Mouse (Mus musculus) heart, embryonic 10.5 days (tissue): ENCODE results near the gene Usp2. TPM values are rescaled to one million over a fixed set of nuclear protein-coding genes. Genes with fewer than 3 reads are reported as not detected.

ENCODE experiments used
- DNase-seq: peaks from one replicate; pipeline ENCODE4 v3.0.0-alpha.2; 2017; ENCODE audit warnings: low spot score
- H3K27ac ChIP-seq: fragments of 300-500 bp; sonication (generic); 2 replicates; pipeline ENCODE4 v1.5.1; 2016; ENCODE audit warnings: mild to moderate bottlenecking
- H3K27me3 ChIP-seq: fragments of 300-500 bp; sonication (generic); 2 replicates; pipeline ENCODE4 v1.6.1; 2016; ENCODE audit warnings: mild to moderate bottlenecking; ENCODE audit not compliant: poor library complexity, insufficient read depth, severe bottlenecking
- H3K36me3 ChIP-seq: fragments of 300-500 bp; sonication (generic); 2 replicates; pipeline ENCODE4 v1.6.1; 2016; ENCODE audit warnings: mild to moderate bottlenecking, moderate library complexity
- H3K4me1 ChIP-seq: fragments of 300-500 bp; sonication (generic); 2 replicates; pipeline ENCODE4 v1.6.1; 2016; ENCODE audit warnings: mild to moderate bottlenecking
- H3K4me3 ChIP-seq: fragments of 300-500 bp; sonication (generic); 2 replicates; pipeline ENCODE4 v1.5.1; 2016; ENCODE audit warnings: mild to moderate bottlenecking, moderate library complexity
- H3K9me3 ChIP-seq: fragments of 300-500 bp; sonication (generic); 2 replicates; pipeline ENCODE4 v1.6.1; 2016; ENCODE audit warnings: mild to moderate bottlenecking, moderate library complexity
- WGBS: fragments of 180-500 bp; shearing (Covaris S2); methylation state at CpG from one replicate; pipeline ENCODE4 v1.1.7; 2016; 5-methylcytosine and 5-hydroxymethylcytosine counted together
- polyA plus RNA-seq: library from polyadenylated mRNA; unstranded; fragments of >200 nt; fragmentation: Nextera tagmentation; extraction: Ambion mirVana; gene quantifications from 2 replicates; pipeline ENCODE4 v1.2.1, GENCODE M21; 2016

Gene Usp2
- polyA plus RNA-seq, 1 experiment from 2014 or later: 36.1 TPM

DNA sequence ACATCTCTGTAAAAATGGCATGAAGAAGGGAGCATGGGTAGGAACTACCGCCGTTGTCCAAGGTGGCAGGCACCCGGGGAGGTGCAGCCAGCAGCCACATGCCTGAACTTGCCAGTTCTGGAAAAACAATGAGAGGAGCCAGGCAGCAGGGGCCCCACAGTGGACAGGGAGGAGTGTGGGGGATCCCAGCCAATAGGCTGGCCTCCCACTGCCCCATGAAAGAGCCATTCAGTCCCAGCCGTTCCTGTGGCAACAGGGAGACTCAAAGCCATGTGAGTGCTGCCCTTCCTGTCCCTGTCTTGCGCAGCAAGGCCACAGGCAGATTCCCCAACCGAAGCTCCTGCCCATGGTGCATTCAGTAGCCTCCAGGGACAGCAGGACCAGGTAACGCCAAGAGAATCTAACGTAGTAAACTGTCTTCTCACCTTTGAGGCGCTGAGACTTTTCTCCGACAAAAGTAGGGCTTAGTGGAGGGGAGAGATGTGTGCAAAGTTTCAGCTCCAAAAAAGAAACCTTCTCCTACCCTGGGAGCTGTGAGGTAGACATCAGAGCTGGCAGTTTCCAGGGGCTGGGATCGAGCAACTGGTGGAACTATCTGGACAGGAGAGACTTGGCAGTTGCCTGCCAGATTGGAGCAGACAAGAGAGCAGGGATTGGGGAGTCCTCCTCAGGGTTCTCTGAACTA is 5.2 kb downstream of the Usp2 start:
- peaks cover 81% of the 10 kb centered on the region for H3K4me1 ChIP-seq

DNA sequence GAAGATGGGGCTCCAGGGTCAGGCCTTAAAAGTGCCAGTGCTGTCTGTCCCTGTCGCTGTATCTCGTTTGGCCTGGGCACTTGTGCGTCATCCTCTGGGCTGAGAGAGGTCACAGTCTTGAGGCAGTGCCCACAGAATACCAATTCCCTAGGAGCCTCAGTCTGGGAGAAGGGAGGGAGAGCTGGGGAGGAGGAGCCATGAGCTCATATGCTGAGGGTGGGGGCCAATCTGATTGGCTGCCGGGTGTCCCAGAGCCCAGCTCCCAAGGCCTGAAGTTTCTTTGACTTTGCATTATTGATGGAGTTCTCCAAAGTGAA is 5.7 kb downstream of the Usp2 start:
- peaks cover 14% of the 10 kb centered on the region for H3K36me3 ChIP-seq
- peaks cover 82% of the 10 kb centered on the region for H3K4me1 ChIP-seq
- H3K9me3 ChIP-seq: no peaks in the 10 kb centered on the region
- WGBS: 24% methylated on average over 4 of the region's 4 CpGs
- H3K4me3 ChIP-seq: peak overlapping the region; percentile 12; the same call in 1 of the 2 replicates
- no peaks in the 10 kb centered on the region for H3K27me3 ChIP-seq
- H3K27ac ChIP-seq: peak overlapping the region; percentile 77
- DNase-seq: no peak

More for the DNA sequence above, 5.2 kb downstream of the Usp2 start:
- DNase-seq: peak; percentile 86
- H3K9me3 ChIP-seq: no peaks in the 10 kb centered on the region
- peak overlapping the region; percentile 12; the same call in 1 of the 2 replicates for H3K4me3 ChIP-seq
- WGBS: 28% methylated on average over 11 of the region's 11 CpGs
- H3K27me3 ChIP-seq: no peaks in the 10 kb centered on the region
- H3K36me3 ChIP-seq: peaks cover 13% of the 10 kb centered on the region
- H3K27ac ChIP-seq: peak overlapping the region; percentile 77

DNA sequence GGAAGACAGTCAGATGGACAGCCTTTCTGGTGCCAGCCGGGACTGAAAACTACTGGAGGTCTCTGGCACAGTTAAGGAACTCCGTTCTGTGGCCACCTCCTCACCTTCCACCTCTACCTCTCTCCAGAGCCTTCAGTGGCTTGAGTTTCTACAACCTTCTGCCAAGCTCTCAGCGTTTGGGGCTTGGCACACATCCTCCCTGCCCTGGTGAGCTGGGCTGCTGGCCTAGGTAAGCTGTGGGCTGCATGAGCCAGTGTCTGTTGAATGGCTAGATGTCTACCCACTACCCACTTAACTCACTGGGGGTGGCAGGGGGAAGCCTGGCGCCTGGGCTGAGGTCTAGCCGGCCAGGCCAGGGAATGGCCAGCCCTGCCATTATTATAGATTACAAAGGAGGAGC is 6.3 kb downstream of the Usp2 start:
- DNase-seq: no peak
- Histone ChIP-seq H3K27ac (peak overlapping the region; percentile 77), H3K9me3 (no peaks in the 10 kb centered on the region), H3K36me3 (peaks cover 15% of the 10 kb centered on the region), H3K27me3 (no peaks in the 10 kb centered on the region), H3K4me1 (peaks cover 82% of the 10 kb centered on the region), H3K4me3 (no peak overlapping the region)
- 58% methylated on average over 5 of the region's 5 CpGs for WGBS

DNA sequence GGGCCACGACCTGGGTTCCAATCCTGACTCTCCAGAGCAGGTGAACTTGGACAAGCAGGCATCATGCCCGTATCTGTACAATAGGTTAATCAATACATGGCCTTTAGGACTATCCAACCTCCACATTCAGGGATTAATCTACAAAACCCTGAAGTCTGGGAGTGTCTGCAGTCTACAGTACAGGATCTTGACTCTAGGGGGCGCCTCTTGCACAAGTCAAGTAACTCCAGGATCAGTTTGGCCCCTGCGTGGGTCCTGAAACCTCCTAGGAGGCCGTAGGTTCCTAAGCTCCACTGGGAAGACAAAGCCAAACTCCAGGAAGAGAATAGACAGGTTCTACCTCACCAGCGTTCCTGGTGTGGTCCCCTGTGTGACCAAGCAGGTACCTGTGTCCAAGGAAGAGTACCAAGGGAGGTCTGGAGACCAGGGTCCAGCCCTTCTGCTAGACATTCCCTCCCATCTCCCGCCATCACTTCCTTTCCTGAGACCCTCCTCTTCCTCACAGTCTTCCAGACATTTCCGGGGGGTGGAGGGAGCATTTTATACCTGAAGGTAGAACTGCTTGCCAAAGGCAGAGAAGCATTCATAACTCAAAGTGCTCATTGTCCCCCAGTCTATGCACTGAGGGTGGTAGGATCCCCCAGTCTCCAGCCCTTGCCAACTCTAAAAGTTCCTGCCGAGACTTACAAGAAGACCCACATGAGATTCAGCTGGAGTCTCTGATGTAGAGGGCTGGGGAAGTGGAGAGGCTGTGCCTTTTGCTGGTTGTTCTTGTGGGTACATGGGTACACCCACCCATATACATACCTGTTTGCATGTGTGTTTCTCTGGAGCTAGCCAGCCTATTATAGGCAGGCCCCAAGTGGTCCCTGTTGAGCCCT is 7.8 kb downstream of the Usp2 start:
- WGBS: 56% methylated on average over 9 of the region's 9 CpGs
- no peak overlapping the region for H3K27ac ChIP-seq
- H3K27me3 ChIP-seq: no peaks in the 10 kb centered on the region
- no peak overlapping the region for H3K4me3 ChIP-seq
- peaks cover 15% of the 10 kb centered on the region for H3K36me3 ChIP-seq
- H3K9me3 ChIP-seq: no peaks in the 10 kb centered on the region
- H3K4me1 ChIP-seq: peaks cover 86% of the 10 kb centered on the region
- no peak for DNase-seq

DNA sequence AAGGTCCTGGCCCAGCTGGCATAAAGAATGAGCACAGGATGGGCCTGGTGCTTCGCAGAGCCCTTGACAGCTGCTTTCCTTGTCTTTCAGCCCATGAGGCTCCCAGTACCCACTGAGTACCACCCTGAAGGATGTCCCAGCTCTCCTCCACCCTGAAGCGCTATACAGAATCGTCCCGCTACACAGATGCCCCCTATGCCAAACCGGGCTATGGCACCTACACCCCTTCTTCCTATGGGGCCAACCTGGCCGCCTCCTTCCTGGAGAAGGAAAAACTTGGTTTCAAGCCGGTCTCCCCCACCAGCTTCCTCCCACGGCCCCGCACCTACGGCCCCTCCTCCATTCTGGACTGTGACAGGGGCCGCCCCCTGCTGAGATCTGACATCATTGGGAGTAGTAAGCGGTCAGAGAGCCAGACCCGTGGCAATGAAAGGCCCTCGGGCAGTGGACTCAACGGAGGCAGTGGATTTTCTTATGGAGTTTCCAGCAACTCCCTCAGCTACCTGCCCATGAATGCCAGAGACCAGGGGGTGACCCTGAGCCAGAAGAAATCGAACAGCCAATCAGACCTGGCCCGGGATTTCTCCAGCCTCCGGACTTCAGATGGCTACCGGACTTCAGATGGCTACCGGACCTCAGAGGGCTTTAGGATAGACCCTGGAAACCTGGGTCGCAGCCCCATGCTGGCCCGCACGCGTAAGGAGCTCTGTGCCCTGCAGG is 8.6 kb downstream of the Usp2 start:
- no peak overlapping the region for H3K27ac ChIP-seq
- H3K4me3 ChIP-seq: no peak overlapping the region
- H3K9me3 ChIP-seq: no peaks in the 10 kb centered on the region
- H3K36me3 ChIP-seq: peaks cover 15% of the 10 kb centered on the region
- 72% methylated on average over 24 of the region's 24 CpGs for WGBS
- DNase-seq: no peak
- H3K4me1 ChIP-seq: peaks cover 87% of the 10 kb centered on the region
- H3K27me3 ChIP-seq: no peaks in the 10 kb centered on the region

DNA sequence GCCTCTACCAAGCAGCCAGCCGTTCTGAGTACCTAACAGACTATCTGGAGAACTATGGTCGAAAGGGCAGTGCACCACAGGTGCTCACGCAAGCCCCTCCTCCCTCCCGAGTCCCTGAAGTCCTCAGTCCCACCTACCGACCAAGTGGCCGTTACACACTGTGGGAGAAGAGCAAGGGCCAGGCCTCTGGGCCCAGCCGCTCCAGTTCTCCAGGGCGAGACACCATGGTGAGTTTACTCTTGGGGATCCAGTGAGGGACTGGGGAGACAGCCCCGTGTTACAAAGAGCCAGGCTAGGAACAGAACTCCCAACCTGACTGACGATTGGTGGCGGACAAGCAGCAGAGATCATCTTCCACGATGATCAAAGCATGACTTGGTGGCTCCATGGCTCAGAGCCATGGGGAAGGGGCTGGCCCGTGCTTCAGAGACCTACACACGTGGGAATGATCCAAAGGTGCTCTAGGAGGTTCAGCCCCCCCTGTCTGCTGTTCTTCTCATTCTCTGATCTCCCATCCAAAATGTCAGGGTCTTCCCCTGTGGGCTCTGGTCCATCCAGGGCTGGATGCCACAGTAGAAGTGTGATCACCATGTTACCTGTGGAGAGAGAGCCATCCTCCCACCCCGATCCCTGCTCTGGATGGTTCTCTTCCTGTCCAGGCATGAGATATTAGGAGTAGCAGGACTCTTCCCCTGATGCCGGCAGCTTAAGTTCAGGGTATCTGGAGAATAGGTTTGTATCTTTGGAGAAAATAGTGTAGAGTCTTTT is 9.4 kb downstream of the Usp2 start:
- 64% methylated on average over 16 of the region's 16 CpGs for WGBS
- Histone ChIP-seq H3K27ac (no peak overlapping the region), H3K27me3 (no peaks in the 10 kb centered on the region), H3K9me3 (no peaks in the 10 kb centered on the region), H3K4me3 (no peak overlapping the region), H3K4me1 (peaks cover 85% of the 10 kb centered on the region), H3K36me3 (peaks cover 15% of the 10 kb centered on the region)
- no peak for DNase-seq

DNA sequence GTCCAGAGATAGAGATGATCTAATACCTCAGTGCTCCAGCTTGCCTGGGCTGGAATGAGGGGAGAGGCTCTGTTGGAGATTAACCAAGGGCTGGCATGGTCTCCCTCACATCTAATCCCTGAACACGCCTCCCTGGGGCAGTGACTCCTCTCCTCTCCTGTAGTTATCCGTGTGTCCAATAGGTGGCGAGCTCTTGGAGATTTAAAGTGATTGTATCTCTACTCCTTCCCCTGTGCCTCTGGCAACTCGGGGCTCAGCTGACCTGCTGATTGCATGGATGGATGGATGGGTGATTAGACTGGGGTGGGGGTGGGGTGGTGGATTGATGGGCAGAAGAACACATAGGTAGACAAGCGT is 9.9 kb downstream of the Usp2 start:
- Histone ChIP-seq H3K27ac (no peak overlapping the region), H3K9me3 (no peaks in the 10 kb centered on the region), H3K4me1 (peaks cover 79% of the 10 kb centered on the region), H3K36me3 (peaks cover 15% of the 10 kb centered on the region), H3K27me3 (no peaks in the 10 kb centered on the region), H3K4me3 (no peak overlapping the region)
- DNase-seq: no peak
- 10% methylated on average over 5 of the region's 5 CpGs for WGBS

DNA sequence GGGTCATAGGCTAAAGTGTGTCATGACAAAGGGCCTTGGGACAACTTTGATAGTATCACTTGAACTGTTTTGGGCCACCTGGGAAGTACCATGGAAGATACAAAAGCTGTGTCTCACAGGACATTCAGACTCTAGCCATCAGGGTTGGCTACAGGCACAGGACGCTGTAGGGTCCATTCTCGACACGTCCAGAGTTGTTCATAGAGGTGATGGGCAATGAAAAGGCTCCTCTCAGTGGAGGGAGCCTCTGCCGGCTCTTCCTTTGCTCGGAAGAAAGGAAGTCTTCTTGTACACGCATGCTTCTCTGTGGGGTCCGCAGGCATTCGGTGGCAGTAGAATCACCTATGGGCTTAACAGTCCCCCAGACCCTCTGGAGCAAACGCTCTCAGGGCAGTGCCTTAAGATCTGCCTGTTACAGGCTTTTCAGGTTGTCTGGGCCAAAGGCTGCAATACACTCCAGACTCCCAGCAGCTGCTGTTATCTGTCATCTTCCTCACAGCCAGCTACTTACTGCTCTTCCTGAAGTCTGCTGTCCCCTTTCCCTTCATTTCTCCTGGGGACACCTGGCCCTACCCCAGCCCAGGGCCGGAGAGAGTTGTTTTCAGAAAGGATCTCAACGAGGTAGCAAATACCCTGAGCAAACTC is 10.6 kb downstream of the Usp2 start:
- peaks cover 15% of the 10 kb centered on the region for H3K36me3 ChIP-seq
- DNase-seq: no peak
- H3K4me1 ChIP-seq: peaks cover 76% of the 10 kb centered on the region
- 77% methylated on average over 11 of the region's 11 CpGs for WGBS
- no peak overlapping the region for H3K4me3 ChIP-seq
- no peaks in the 10 kb centered on the region for H3K27me3 ChIP-seq
- H3K9me3 ChIP-seq: no peaks in the 10 kb centered on the region
- H3K27ac ChIP-seq: peak overlapping the region; percentile 77; the same call in 1 of the 2 replicates

DNA sequence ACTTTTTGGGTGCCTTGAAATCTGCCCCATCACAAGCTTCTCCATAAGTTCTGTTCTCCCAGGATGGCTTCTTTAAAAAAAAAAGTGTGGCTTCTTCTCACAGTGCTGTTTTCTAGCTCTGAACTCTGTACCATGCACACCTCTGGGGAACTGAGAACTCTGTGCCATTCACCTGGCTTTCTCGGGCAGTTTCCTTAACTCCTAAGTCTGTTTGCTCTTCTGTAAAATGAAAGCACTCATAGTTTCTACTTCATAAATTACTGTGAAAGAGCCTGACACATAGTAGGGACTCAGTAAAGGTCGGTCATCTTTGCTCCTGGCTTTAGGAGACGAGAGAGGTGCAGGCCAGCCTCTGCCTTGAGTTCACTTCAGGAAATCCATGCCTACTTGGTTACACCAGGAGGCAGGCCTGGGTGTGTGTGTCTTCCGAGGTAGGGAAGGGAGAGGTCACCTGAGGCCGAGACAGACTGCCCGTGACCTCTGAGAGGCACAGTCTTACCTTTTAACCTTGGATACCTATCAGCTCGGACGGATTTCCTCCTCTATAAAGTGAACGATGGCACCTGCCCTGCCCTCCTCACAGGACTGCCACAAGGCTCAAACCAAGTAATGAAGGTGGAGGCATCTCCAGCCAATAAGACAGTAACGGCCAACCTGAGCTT is 11.4 kb downstream of the Usp2 start:
- Histone ChIP-seq H3K4me1 (peaks cover 76% of the 10 kb centered on the region), H3K4me3 (peak overlapping the region; percentile 32; the same call in 1 of the 2 replicates), H3K9me3 (no peaks in the 10 kb centered on the region), H3K27ac (peak overlapping the region; percentile 77), H3K36me3 (peaks cover 18% of the 10 kb centered on the region), H3K27me3 (peaks cover 5% of the 10 kb centered on the region; the same call in 1 of the 2 replicates)
- 80% methylated on average over 10 of the region's 10 CpGs for WGBS
- no peak for DNase-seq

DNA sequence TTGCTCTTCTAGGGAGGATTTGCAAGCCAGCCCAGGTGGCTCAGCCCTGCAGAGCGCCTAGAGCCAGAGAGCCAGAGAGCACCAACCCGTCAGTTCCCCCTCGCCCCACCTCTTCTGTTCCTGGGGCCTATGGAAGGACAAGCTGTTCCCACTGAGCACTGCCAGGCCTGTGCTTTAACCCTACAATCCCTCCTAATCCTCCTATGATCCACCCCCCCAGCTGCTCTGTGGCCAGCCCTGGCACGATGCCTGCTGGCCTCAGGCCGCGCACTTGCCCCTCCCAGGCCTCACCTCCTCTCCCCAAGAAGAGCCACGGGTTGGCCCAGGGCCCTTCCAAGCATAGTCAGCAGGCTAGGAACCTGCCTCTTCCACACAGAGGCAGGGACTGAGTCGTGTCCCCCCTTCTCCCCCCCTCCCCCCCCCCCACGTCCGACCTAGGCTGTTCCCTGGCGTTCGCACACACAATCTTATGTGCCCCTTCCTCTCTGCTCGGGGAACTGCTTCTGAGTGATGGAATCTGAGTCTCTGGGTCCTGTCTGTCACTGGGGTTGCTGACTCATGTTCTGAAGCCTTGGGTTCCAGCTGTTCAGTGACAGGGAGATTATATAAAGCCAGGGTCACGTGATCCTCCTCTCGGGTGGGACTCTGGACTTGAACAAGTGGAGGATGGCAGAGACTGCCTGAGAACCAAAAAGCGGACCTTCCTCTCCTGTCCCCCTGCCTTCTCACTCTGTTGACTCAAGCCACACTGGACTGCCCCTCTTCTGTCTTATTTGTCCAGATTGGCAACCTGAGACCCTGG is 12.3 kb downstream of the Usp2 start:
- DNase-seq: no peak
- WGBS: 29% methylated on average over 16 of the region's 16 CpGs
- Histone ChIP-seq H3K27me3 (peaks cover 11% of the 10 kb centered on the region; the same call in 1 of the 2 replicates), H3K27ac (peak overlapping the region; percentile 77), H3K36me3 (peaks cover 18% of the 10 kb centered on the region; the same call in 1 of the 2 replicates), H3K4me1 (peaks cover 80% of the 10 kb centered on the region), H3K4me3 (peak overlapping the region; percentile 32; the same call in 1 of the 2 replicates), H3K9me3 (no peaks in the 10 kb centered on the region)
